ENCODE assay signal across 21 mouse cellular contexts in genomic region chr2:58457488-58457865, GRCm38 (mm10). TPM values are rescaled to one million over a fixed set of nuclear protein-coding genes. Genes with fewer than 3 reads are reported as not detected.
A peak's percentile ranks its signal among the peaks of the same experiment; 100 is the strongest.
DNase-seq lines count a peak whose midpoint lies in the region; ATAC-seq and TF ChIP-seq lines count a peak whose summit lies in the region.
"Had no signal": no experiment of that assay in that cellular context is flagged by ENCODE, and none has a peak within 500 bp of the region (broad histone marks: within the 10 kb centered on the region; RNA-seq: fewer than 3 reads in every experiment).

No protein-coding gene starts in this region.

- TF ChIP-seq POLR2A in lung, adult 2 months (IDR thresholded peaks at IDR 0.05; ENCODE audit: borderline replicate concordance, extremely low read depth, low read depth, low read length), result no peak
- TF ChIP-seq POLR2A in MEL (IDR thresholded peaks at IDR 0.05; ENCODE audit: control insufficient read depth in 1 of 2, insufficient read depth in 1 of 2, low read depth in 1 of 2, low read length in 2 of 2, poor library complexity in 1 of 2), result no peak
- no peak for TF ChIP-seq POLR2A in olfactory bulb, adult 2 months (IDR thresholded peaks at IDR 0.05; ENCODE audit: insufficient read depth, low read depth, low read length)

- no peak for DNase-seq in hindbrain, postnatal 0 days (ENCODE audit: low spot score)
- DNase-seq in lung, embryonic 14.5 days, result no peak
- DNase-seq in lung, adult 2 months, result no peak
- peak; percentile 1 for DNase-seq in MEL (ENCODE audit: low read depth, low spot score)
- no peak for DNase-seq in urinary bladder, postnatal 4 days (ENCODE audit: low spot score in 2 of 2)
- DNase-seq: cerebellum, adult 9-11 months; gastrocnemius, postnatal 10 days; heart, postnatal 36 days; lung, postnatal 14 days; right cerebral cortex, postnatal 14 days had no signal

- WGBS in hindbrain, postnatal 0 days, result 97% methylated on average over 5 of the region's 5 CpGs
- 95% methylated on average over 5 of the region's 5 CpGs for WGBS in hindbrain, embryonic 16.5 days
- 93% methylated on average over 5 of the region's 5 CpGs for WGBS in lung, embryonic 14.5 days
- WGBS in lung, adult 2 months, result 90% methylated on average over 5 of the region's 5 CpGs
- 89% methylated on average over 5 of the region's 5 CpGs for WGBS in olfactory bulb, adult 2 months

- TF ChIP-seq CTCF in hindbrain, postnatal 0 days (IDR thresholded peaks at IDR 0.05; ENCODE audit: low read depth), result peak; percentile 31
- peak; percentile 26 for TF ChIP-seq CTCF in lung, embryonic 14.5 days (IDR thresholded peaks at IDR 0.05; ENCODE audit: low read depth)
- TF ChIP-seq CTCF in lung, adult 2 months (IDR thresholded peaks at IDR 0.05; ENCODE audit: insufficient read depth, low read length), result no peak
- TF ChIP-seq CTCF in MEL (IDR thresholded peaks at IDR 0.05 in 2 of 3, conservative IDR thresholded peaks at IDR 0.05 in 1 of 3; ENCODE audit: control insufficient read depth in 1 of 3, insufficient read depth in 1 of 3, low read depth in 2 of 3, low read length in 3 of 3, poor library complexity in 1 of 3, severe bottlenecking in 1 of 3), result no peak
- no peak for TF ChIP-seq CTCF in olfactory bulb, adult 2 months (IDR thresholded peaks at IDR 0.05; ENCODE audit: insufficient read depth, low read depth, low read length)

- H3K79me2 ChIP-seq in MEL (ENCODE audit: control insufficient read depth, insufficient read depth, low read length, poor library complexity), result no peaks in the 10 kb centered on the region

- H3K4me2 ChIP-seq in hindbrain, postnatal 0 days (ENCODE audit: low read depth, low read length), result no peak overlapping the region
- H3K4me2 ChIP-seq in hindbrain, embryonic 16.5 days (ENCODE audit: low read length), result no peak overlapping the region
- H3K4me2 ChIP-seq in lung, embryonic 14.5 days, result no peak overlapping the region

- no peak for TF ChIP-seq EP300 in MEL (IDR thresholded peaks at IDR 0.05; ENCODE audit: low read depth in 1 of 2, low read length in 2 of 2)

- no peaks in the 10 kb centered on the region for H3K9me3 ChIP-seq in hindbrain, postnatal 0 days (ENCODE audit: low read length)
- H3K9me3 ChIP-seq in hindbrain, embryonic 16.5 days (ENCODE audit: control insufficient read depth, low read length), result 0 out of 2 replicates have a peak, but pooled peaks cover 2% of the 10 kb centered on the region
- no peaks in the 10 kb centered on the region for H3K9me3 ChIP-seq in lung, embryonic 14.5 days (ENCODE audit: low read depth, low read length)
- H3K9me3 ChIP-seq in MEL (replicated peaks; ENCODE audit: insufficient read depth, low read length), result no peaks in the 10 kb centered on the region
- H3K9me3 ChIP-seq: heart, embryonic 10.5 days had no signal

- no peak for TF ChIP-seq RAD21 in MEL (IDR thresholded peaks at IDR 0.05; ENCODE audit: low read depth, low read length)

- H3K27me3 ChIP-seq in hindbrain, postnatal 0 days (ENCODE audit: insufficient read depth, low read length), result no peaks in the 10 kb centered on the region
- H3K27me3 ChIP-seq in hindbrain, embryonic 16.5 days (replicated peaks; ENCODE audit: control insufficient read depth, insufficient read depth, low read length), result no peaks in the 10 kb centered on the region
- no peaks in the 10 kb centered on the region for H3K27me3 ChIP-seq in lung, embryonic 14.5 days (ENCODE audit: insufficient read depth, low read length)
- H3K27me3 ChIP-seq in MEL (ENCODE audit: control insufficient read depth in 1 of 2, insufficient read depth in 2 of 2, low read length in 2 of 2), result no peaks in the 10 kb centered on the region
- H3K27me3 ChIP-seq: CH12.LX had no signal

- no peaks in the 10 kb centered on the region for H3K4me1 ChIP-seq in hindbrain, postnatal 0 days (ENCODE audit: insufficient read depth, low read length)
- no peaks in the 10 kb centered on the region for H3K4me1 ChIP-seq in hindbrain, embryonic 16.5 days (ENCODE audit: control insufficient read depth, insufficient read depth, low read depth, low read length)
- no peaks in the 10 kb centered on the region for H3K4me1 ChIP-seq in lung, embryonic 14.5 days (ENCODE audit: insufficient read depth)
- H3K4me1 ChIP-seq in lung, adult 2 months (ENCODE audit: control insufficient read depth, insufficient read depth, low read length), result no peaks in the 10 kb centered on the region
- no peaks in the 10 kb centered on the region for H3K4me1 ChIP-seq in MEL (ENCODE audit: control insufficient read depth in 1 of 2, insufficient read depth in 2 of 2, low read length in 2 of 2)
- H3K4me1 ChIP-seq in olfactory bulb, adult 2 months (ENCODE audit: control insufficient read depth, insufficient read depth, low read length), result peaks cover 11% of the 10 kb centered on the region
- H3K4me1 ChIP-seq: heart, embryonic 10.5 days had no signal

- peaks cover 22% of the 10 kb centered on the region for H3K36me3 ChIP-seq in hindbrain, postnatal 0 days (ENCODE audit: insufficient read depth, low read length)
- H3K36me3 ChIP-seq in hindbrain, embryonic 16.5 days (ENCODE audit: control insufficient read depth, insufficient read depth, low read length), result peaks cover 19% of the 10 kb centered on the region
- H3K36me3 ChIP-seq in lung, embryonic 14.5 days (ENCODE audit: insufficient read depth), result peaks cover 41% of the 10 kb centered on the region
- H3K36me3 ChIP-seq in MEL (ENCODE audit: control insufficient read depth in 1 of 2, insufficient read depth in 2 of 2, low read length in 2 of 2), result no peaks in the 10 kb centered on the region

- H3K27ac ChIP-seq in hindbrain, postnatal 0 days, result no peak overlapping the region
- H3K27ac ChIP-seq in hindbrain, embryonic 16.5 days (ENCODE audit: low read depth, low read length), result no peak overlapping the region
- no peak overlapping the region for H3K27ac ChIP-seq in lung, embryonic 14.5 days (ENCODE audit: low read depth)
- no peak overlapping the region for H3K27ac ChIP-seq in MEL (ENCODE audit: control insufficient read depth, low read depth, low read length)
- peak overlapping the region; percentile 5; the same call in 1 of the 2 replicates for H3K27ac ChIP-seq in olfactory bulb, adult 2 months (ENCODE audit: insufficient read depth, low read depth, low read length)
- H3K27ac ChIP-seq: heart, embryonic 10.5 days had no signal

- H3K9ac ChIP-seq in hindbrain, postnatal 0 days (replicated peaks; ENCODE audit: low read length), result no peak overlapping the region
- no peak overlapping the region for H3K9ac ChIP-seq in hindbrain, embryonic 16.5 days (ENCODE audit: low read depth, low read length)
- H3K9ac ChIP-seq in lung, embryonic 14.5 days, result no peak overlapping the region
- no peak overlapping the region for H3K9ac ChIP-seq in MEL (ENCODE audit: control insufficient read depth, low read depth, low read length, poor library complexity, severe bottlenecking)

- no peak overlapping the region for H3K4me3 ChIP-seq in hindbrain, postnatal 0 days (ENCODE audit: low read length)
- no peak overlapping the region for H3K4me3 ChIP-seq in hindbrain, embryonic 16.5 days (ENCODE audit: low read length)
- no peak overlapping the region for H3K4me3 ChIP-seq in lung, embryonic 14.5 days (ENCODE audit: low read depth, low read length)
- H3K4me3 ChIP-seq in lung, adult 2 months (replicated peaks; ENCODE audit: extremely low read depth, low read depth, low read length), result no peak overlapping the region
- H3K4me3 ChIP-seq in MEL (ENCODE audit: control insufficient read depth in 1 of 2, insufficient read depth in 1 of 2, low read depth in 2 of 2, low read length in 2 of 2), result no peak overlapping the region
- H3K4me3 ChIP-seq in olfactory bulb, adult 2 months (ENCODE audit: insufficient read depth, low read depth, low read length), result no peak overlapping the region
- H3K4me3 ChIP-seq: heart, embryonic 10.5 days had no signal

- no peak for ATAC-seq in hindbrain, postnatal 0 days
- ATAC-seq in hindbrain, embryonic 16.5 days, result no peak
- no peak for ATAC-seq in lung, embryonic 14.5 days (ENCODE audit: insufficient read depth)
- ATAC-seq: forebrain, embryonic 14.5 days had no signal

TF ChIP-seq in MEL, 35 proteins besides CTCF, POLR2A, EP300 and RAD21:
- TF ChIP-seq ZKSCAN1 (IDR thresholded peaks at IDR 0.05; ENCODE audit: low read depth, low read length), result no peak
- no peak for TF ChIP-seq POLR2AphosphoS5 (IDR thresholded peaks at IDR 0.05; ENCODE audit: borderline replicate concordance, low read depth, low read length)
- TF ChIP-seq GABPA (IDR thresholded peaks at IDR 0.05; ENCODE audit: low read depth, low read length), result no peak
- no peak for TF ChIP-seq NRF1 (IDR thresholded peaks at IDR 0.05; ENCODE audit: insufficient read depth, low read depth, low read length, poor library complexity, severe bottlenecking)
- no peak for TF ChIP-seq JUND (IDR thresholded peaks at IDR 0.05; ENCODE audit: low read depth, low read length)

RNA-seq across cellular contexts. Expression of gene Gm17409, which starts 12.4 kb away (rescaled TPM):
- total RNA-seq in hindbrain, postnatal 0 days (2014; rRNA removed), result not detected in 2 replicates
- polyA plus RNA-seq in hindbrain, postnatal 0 days (2015; fragmentation: Nextera tagmentation; extraction: Ambion mirVana), result not detected in 2 replicates
- 0.16 TPM in 1 of 2 replicates, not detected in the other for polyA plus RNA-seq in hindbrain, embryonic 16.5 days (2015; fragmentation: Nextera tagmentation; extraction: Ambion mirVana)
- polyA plus RNA-seq in lung, embryonic 14.5 days (2014; fragmentation: Nextera tagmentation; extraction: Ambion mirVana), result 0.27 TPM in 1 of 2 replicates, not detected in the other
- polyA plus RNA-seq in lung, adult 2 months (2012; rRNA removed), result not detected in 2 replicates
- total RNA-seq in MEL (2012; rRNA removed), result not detected in 2 replicates
- polyA plus RNA-seq in MEL (2012; ENCODE audit: insufficient read depth in 1 of 2, insufficient read length in 2 of 2, low read depth in 1 of 2, low replicate concordance in 2 of 2, missing spikeins in 1 of 2), result not detected
- not detected in 2 replicates for polyA plus RNA-seq in olfactory bulb, adult 2 months (2012; ENCODE audit: insufficient read depth, insufficient read length, low replicate concordance, missing spikeins)
- total RNA-seq: adrenal gland, adult 2 months; CH12.LX; gastrocnemius, postnatal 10 days; heart, postnatal 36 days; layer of hippocampus, adult 8-10 months; left cerebral cortex, postnatal 10 days had no signal
- polyA plus RNA-seq: adrenal gland, adult 2 months; forebrain, embryonic 14.5 days; heart, embryonic 10.5 days; kidney, embryonic 16.5 days; limb, embryonic 14.5 days; urinary bladder, adult 2 months had no signal

Comparison
In these comparisons a context has a peak if more than half of its experiments do, and no peak if none do; other contexts are left out.
1. CTCF ChIP-seq: peak in hindbrain, postnatal 0 days (single experiment) and lung, embryonic 14.5 days (single experiment); none in lung, adult 2 months (single experiment), MEL (0 of 3) and olfactory bulb, adult 2 months (single experiment).